Mouse (Mus musculus) cerebellum, postnatal 25 days (tissue): ENCODE data around the gene Crhbp.
A peak's percentile ranks its signal among the peaks of the same experiment; 100 is the strongest.

Experiments
- DNase-seq, 2 experiments: peaks; one replicate each; pipeline ENCODE4 v3.0.0; 2021; ENCODE audit warnings: mixed read lengths in 2 of 2

Gene Crhbp

DNA sequence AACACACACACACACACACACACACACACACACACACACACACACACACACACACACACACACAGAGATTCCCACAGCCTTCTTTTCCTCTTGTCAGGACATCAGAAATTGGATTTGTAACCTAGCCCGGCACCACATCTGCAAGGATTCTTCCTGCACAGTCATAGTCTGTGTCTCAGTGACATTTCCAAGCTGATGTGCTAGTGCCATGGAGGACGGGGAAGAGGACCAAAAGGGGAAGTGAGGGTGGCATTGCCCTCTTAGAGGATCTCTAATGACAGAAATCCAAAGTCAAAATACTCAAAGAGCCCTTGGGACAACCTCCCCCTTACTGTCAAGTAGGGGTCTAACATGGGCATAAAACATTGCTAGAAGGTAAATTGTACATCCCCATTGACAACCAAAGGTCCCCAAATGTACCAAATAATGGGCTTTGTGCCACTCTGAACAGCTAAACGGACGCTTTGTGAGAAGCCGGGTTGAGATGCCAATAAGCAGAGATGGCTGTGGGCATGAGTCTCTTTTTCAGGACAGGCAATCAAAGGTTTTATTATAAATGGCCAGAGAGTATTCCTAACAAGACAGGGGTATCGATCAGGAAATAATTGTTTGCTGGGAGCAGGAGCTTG, 26.0 kb downstream of the Crhbp start:
- no peak for DNase-seq

DNA sequence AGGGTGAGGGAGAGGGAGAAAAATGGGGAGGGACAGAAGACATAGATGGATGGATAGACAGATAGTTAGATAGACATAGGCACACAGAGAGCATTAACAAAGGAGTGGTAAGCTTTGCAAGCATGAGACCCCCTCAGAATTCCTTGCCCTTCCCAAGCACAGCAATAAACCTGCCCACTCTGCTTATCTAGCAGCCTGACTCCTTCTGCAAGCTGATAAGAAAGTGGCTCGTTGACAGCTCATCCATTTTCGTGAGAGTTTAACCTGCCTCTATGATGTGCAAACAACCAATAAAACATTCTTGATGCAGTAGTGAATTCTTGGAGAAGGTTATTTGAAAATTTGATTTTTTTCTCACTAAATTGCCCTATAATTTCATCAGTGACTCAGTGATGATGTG, 32.5 kb downstream of the Crhbp start:
- DNase-seq, result no peak

DNA sequence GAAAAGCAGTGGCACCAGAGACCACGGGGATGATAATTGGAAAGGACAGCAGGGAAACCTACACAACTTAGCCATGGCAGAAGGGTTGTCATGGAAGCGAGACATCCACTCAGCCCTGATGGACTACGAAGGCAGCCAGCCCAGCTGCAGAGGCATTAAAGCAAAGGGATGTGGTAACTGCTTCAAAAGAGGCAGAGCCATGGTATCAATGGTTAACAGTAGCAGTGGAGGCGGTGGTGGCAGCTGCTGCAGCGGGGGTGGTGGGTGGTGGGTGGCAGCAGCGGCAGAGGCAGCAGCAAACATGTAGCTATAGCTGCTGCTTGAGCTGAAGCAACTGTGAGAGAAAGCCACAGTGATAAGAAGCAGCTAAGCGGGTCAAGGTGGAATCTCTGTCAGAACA, 51.5 kb downstream of the Crhbp start:
- no peak for DNase-seq

DNA sequence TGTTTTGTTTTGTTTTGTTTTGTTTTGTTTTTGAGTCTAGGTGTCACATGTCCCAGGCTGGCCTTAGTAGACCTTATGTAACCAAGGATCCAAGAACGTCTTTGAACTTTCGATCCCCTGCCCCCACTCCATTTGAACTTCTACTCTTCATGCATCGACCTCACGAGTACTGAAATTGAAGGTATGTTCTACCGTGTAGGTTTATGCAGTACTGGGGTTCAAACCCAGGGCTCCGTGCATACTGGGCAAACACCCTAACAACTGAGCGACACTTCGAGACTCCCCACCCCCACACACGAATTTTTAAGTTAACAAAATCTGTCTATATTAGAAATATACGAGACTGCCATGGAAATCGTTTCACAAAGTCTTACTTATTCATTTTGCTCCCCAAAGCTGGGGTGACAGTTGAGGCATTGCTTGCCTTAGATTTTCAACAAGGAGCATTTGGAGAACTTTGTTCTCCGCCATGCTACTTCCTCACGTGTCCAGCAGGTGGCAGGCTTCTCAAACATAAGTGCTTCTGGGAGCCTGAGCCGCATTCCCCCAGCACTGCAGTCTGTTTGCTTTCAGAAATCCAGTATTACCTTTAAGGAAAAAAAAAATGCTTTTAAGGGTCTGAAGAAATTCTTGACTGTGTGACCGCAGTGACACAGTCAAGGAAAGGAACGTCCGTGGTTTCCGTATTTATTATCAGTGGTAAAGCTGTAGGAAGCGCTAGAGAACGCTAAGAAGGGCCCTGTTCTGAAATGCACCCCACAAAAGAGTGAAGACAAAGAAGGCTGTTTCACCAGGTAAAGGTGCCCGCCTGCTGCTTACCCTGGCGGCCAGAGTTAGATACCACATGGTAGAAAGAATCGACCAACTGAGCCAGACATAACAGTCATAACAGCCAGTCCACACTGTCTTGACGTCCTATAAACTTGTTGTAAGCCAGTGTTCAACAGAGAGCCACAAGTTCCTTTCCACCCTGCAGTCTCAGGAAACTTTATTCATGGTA, 54.6 kb downstream of the Crhbp start:
- peak; percentile 75 to 86 for DNase-seq

DNA sequence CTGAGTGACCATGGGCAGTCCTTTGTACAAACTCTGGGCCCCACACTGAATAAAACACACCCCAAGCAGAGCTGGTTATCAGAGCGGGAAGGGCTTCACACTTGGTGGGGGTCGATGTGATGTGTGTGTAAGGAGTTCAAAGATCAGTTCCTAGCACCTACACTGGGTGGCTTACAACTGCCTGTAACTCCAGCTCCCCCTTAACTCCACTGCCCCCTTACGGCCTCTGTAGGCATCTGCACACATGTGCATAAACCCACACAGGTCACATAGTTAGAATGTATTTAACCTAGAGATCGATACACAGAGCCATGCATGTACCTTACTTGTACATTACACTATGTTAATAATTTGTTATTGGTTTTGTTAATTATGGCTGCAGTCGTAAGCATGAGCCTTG, 56.5 kb downstream of the Crhbp start:
- no peak for DNase-seq

DNA sequence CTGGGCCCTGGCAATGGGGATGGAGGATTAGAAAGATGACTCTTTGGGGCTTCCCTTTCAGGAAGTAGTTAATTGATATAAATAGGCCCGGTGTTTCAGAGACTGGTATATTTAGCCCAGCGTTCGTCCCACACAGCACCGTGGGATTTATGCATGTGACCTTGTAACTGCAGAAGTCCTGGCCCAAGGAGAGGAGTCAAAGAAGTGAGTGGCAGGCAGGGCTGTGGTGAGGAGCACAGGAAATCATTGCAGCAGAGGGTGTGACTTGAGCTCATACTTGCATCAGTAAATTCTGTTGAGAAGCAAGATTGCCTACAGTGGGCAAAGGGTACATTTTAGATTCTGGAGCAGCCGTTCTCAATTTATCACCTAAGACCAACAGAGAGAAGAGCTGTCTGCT, 62.3 kb downstream of the Crhbp start:
- DNase-seq, result no peak
